Mouse (Mus musculus) cerebellum, adult (tissue): Measurements from ENCODE around the gene Gm12216.

ENCODE experiments used
- ATAC-seq: cut with Nextera tagmentation; 2 replicates; pipeline ENCODE4 v1.9.2; 2017; ENCODE audit warnings: mild to moderate bottlenecking, moderate library complexity, mixed read lengths; ENCODE audit not compliant: insufficient number of reproducible peaks, low FRiP score, low TSS enrichment

The Gm12216 gene

GRCm38 (mm10) chr11:53835379-53836010 lies 23.6 kb downstream of the Gm12216 start:
- ATAC-seq = no peak

GRCm38 (mm10) chr11:53825409-53825808 lies 33.6 kb downstream of the Gm12216 start:
- ATAC-seq = no peak

DNA sequence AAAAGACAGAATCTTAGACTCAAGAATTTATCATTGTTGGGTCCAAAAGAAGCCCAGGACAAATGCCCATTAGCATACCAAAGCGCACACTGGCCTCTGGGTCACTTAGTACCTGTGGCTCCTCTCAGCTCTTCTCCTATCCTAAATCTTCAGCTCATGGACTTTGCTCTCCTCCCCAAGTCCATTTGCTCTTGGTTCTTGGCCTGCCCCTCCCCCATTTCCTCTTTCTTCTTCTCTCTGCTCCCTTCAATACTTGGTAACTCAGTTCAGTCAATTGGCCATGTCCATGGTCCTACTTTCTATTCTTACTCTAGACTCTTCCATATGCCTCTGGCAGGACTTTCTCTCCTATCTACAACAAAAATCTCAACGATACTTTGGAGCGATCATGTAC lies 37.1 kb downstream of the Gm12216 start:
- ATAC-seq = no peak

DNA sequence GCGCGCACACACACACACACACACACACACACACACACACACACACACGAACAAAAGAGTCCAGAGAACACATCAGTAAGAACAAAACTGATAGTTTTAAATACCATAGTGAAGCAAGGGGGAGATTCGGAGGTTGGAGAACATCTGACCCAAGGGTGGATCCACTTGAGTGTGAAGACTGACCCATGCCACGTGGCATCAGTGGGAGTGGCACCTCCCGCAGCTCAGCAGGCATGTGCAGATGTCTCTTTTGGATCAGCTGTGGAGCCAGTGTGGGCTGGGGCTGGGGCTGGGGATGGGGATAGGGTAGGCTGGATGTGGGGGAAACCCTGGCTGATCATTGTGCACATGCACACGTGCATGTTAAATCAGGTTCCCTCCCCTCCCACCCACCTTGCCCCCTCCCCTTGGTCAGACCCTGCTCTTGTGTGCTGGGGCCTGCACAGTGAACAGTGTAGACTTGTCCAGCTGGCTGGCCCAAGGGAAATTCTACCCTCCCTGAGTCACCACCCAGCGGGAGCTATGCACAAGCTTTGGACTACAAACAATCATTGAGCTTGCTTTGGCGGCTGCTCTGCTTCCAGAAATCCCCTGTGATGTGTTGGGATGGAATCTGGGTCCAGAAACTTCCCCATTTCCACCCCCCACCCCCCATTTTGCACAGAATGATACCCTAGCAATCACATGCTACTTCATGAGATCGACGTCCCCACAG lies 37.7 kb downstream of the Gm12216 start:
- ATAC-seq = no peak

GRCm38 (mm10) chr11:53820516-53821170 lies 38.4 kb downstream of the Gm12216 start:
- ATAC-seq = no peak

GRCm38 (mm10) chr11:53819511-53819910 lies 39.5 kb downstream of the Gm12216 start:
- no peak for ATAC-seq

- ATAC-seq = no peak
These were observed 40.3 kb downstream of the Gm12216 start for GRCm38 (mm10) chr11:53818794-53819193.

- peak; percentile 26; the same call in 1 of the 2 replicates for ATAC-seq
These were observed 42.1 kb downstream of the Gm12216 start for GRCm38 (mm10) chr11:53816841-53817375.

DNA sequence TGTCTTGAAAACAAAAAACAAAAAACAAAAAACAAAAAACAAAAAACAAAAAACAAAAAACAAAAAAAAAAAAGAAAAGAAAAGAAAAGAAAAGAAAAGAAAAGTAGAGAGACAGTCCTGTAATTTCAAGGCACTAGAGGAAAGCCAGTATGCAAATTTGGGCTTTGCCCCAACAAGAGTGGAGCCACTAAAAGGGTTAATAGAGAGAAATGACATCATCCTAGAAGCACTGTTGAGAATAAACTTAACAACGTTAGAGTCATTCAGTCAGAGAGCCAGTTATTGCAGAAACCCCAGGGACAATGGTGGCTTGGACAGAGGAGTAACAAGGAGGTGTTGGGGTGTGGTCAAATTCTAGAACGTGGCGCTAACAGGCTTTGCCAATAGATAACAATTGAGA lies 44.2 kb downstream of the Gm12216 start:
- ATAC-seq = no peak

DNA sequence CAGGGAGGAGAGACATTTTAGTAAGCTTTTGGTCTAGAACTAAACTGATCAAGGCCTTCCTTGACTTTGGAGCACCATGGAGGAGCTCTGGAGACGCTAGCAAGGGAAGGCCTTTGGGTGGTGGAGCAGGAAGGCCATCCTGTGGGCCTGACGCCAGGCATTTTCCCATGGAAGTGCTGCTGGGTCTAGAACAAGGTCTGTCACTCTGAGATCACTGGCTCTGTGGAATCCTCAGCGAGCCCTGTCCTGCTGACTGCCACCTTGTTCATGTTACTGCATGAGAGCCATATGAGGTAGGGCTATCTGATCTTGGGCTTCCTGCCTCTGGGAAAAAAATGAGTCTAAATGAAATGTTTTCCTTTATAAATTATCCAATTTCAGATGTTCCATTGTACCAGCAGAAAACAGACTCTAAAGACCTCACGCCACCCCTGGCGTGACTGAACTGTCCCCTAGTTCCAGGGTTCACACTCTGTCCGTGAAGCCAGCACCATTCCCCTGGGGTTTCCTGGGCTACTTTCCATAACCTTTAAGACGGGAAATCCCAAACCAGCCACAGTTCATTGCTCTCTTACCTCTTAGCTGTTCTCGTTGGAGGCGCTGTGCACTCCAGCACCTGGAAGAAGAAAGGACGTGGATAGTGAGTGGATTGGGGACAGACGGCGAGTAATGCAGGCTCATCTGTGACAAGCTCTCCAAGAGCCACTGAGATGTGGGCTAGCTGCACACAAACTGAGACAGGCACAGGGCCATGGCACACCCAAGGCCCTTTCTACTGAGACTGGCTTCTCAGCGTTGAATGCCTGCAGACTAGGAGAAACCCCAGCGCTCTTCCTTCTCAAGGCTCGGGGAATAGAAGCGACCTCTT lies 45.8 kb downstream of the Gm12216 start:
- no peak for ATAC-seq

DNA sequence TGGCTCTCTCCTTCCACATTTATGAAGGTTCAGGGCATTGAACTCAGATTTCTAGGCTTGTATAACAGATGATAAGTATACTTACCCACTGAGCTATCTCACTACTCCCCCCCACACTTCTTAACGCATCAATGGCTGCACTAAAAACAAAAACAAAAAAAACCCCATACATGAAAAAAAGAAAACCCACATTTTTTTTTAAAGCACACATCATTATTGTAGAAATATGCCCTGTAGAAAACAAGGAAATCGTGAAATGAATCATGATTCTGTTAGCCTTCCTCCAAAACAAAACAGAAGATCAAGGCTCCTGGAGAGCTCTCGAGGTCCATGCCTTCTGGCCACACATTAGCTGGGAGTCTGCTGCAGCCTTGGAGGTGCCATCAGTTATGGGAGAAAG lies 47.7 kb downstream of the Gm12216 start:
- no peak for ATAC-seq

DNA sequence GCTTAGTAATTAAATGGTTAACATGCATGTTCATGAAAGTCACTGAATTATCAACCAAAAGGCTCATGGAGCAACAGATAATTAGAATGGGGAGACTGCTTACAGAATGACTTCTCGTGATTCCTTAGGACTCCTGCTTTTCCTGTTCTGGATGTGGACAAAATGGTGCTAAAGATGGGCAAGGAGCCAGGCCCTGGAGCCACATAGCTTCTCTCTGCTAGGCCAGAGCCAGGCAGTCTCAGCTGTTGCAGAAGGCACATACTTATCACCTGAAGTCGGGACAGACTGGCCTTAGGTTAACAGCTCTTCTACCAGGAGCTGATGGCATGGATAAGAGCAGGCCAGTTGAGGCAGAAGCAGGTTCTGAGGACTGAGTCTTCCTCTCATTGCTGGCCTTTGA lies 48.3 kb downstream of the Gm12216 start:
- ATAC-seq = no peak

DNA sequence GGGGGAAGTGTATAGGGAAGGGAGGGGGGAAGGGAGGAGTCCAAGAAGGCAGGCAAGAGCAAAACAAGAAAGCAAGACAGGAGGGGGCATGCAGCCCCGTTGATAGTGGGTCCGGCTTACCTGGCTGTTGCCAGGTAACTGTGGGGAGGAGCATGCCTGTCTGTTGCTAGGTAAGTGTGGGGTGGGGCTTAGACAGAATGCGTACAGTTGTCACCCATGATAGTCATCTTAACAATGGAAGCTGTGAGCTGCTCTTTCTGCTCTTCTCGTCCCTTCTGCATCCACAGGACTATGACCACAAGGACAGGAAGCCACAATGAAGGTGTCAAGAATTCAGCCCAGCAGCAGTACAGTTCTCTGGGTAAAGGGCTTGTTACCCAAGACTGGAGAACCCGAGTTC lies 48.9 kb downstream of the Gm12216 start:
- no peak for ATAC-seq

- no peak for ATAC-seq
These were observed 49.7 kb downstream of the Gm12216 start for GRCm38 (mm10) chr11:53809354-53809753.

GRCm38 (mm10) chr11:53805786-53806185 lies 53.3 kb downstream of the Gm12216 start:
- ATAC-seq = no peak

DNA sequence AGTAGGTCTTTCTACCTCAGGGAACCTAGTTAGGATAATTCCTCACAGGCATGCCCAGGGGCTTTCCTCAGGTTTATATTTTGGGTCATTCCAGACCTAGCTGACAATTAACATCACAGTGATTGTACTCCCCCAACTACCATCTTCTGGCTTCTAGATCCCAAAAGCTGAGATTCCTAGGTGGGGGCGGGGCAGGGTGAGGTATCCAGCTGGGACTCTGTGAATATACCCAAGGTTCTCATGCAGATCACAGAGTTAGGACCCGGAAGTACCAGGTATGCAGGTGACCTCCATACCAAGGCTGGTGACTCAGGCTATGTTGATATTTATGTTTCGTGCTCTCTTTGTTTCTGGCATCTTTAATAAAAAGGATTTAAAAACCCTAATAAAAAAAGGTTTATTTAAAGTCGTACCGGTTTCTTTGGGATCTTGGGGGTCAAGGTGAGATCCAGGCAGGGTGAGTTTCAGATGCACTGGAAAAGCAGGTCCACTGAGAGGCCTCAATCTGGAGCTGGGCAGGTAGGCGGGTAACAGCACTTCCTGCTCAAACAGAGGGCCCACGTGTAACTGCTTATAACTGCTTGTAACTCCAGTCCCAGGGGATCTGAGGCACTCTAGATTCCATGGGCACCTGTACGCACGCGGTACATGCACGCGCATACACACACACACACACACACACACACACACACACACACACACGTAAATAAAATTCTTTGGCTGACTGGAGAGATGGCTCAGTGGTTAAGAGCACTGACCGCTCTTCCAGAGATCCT lies 54.3 kb downstream of the Gm12216 start:
- ATAC-seq = no peak

DNA sequence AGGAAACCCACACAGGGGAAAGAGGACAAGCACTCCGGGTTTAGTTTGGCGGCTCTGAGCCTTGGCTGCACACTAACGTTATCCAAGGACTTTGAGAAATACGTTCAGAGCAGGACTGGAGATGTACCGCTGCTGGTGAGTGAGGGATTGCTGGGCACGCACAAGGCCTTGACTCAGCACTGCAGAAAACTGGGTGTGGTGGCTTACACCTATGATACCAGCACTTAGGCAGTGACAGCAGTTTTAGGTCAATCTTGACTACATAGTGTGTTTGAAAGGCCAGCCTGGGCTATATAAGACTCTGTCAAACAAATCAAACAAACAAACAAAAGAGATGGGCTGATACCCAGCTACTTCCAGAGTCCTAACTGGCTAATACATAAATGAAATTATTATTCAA lies 55.6 kb downstream of the Gm12216 start:
- no peak for ATAC-seq

GRCm38 (mm10) chr11:53803093-53803492 lies 56.0 kb downstream of the Gm12216 start:
- no peak for ATAC-seq

DNA sequence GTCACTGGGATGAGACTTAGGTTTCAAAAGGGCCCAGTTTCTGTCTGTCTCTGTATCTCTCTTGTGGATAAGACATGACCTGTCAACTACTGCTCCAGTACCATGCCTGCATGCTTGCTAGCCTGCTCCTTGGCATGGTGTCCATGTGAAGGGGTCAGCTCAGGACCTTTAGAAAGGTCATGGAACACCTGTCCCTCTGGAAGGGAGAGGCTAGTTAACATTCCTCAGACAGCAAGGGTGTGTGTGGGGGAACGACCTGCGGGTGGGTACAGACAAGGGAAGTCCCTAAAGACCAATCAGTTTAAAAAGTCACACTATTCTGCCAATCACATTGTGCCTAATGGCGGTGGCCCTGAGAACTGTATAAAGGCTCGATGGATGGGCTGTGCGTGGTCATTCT lies 58.1 kb downstream of the Gm12216 start:
- no peak for ATAC-seq

DNA sequence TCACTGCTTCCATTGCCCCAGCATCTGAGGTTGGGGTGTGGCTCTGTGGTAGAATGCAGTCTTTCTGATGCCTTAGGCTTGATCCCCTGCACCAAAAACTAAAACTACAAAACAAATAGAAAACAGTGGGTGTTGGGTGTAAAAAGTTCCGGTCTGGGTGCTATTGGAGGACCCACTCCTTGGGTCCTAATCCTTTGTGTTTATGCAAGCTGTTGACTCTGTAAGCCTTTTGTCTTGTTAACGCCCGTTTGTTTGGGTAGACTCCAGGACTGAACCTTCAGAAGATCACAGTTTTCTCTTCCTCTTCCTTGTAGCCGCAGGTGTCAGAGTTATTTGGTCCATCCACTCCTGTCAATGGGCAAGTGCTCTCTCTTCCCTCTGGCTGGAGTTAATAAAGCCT lies 59.0 kb downstream of the Gm12216 start:
- ATAC-seq = no peak
